Mouse (Mus musculus): ENCODE data around the gene Glrx. TPM values are rescaled to one million over a fixed set of nuclear protein-coding genes. Genes with fewer than 3 reads are reported as not detected.
A peak's percentile ranks its signal among the peaks of the same experiment; 100 is the strongest.

Glrx gene
- polyA plus RNA-seq (2015; fragmentation: Nextera tagmentation; extraction: Ambion mirVana): 102 and 131 TPM in 2 replicates

DNA sequence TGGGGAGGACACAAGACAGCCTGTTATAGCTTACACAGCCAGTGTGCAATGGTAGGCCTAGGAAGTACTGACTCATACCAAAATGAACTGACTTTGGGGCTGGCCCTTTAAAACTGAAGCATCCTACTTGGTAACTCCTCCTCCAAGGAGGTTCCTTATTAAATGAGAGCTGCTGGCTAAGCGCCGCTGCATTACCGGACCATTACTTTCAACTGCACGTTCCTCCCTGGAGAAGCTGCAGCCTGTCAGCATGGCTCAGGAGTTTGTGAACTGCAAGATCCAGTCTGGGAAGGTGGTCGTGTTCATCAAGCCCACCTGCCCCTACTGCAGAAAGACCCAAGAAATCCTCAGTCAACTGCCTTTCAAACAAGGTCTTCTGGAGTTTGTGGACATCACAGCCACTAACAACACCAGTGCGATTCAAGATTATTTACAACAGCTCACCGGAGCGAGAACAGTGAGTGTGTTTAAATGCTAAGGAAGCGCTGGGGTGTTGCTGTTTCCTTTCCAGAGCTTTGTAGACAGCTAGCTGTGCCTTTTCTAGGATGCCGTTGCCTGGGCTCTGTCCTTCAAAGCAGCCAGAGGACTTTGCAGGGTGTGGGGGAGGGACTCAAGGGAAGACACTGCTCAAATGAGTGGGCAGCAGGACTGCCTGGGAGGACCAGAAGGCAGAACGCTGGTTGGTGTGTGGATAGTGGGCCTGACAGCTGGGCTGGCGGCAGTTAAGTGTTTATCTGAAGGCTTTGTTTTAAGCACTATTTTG lies at the start of gene Glrx:
Glrx (plus strand) TSS at position 150 of the 763 bp plus-strand sequence.
- Histone ChIP-seq H3K36me3 (no peaks in the 10 kb centered on the region), H3K9ac (peak within 1 kb of the TSS; percentile 66), H3K27me3 (no peaks in the 10 kb centered on the region), H3K4me1 (replicated peaks) (peaks cover 35% of the 10 kb centered on the region), H3K27ac (peak within 1 kb of the TSS; percentile 95), H3K9me3 (replicated peaks) (no peaks in the 10 kb centered on the region), H3K4me3 (peak within 1 kb of the TSS; percentile 73), H3K4me2 (peak within 1 kb of the TSS; percentile 77)
- peak; percentile 87 for ATAC-seq (replicated peaks; ENCODE audit: insufficient number of reproducible peaks, insufficient read depth, low FRiP score, low read depth)
- WGBS: under 1% methylated on average over 12 of the region's 12 CpGs

DNA sequence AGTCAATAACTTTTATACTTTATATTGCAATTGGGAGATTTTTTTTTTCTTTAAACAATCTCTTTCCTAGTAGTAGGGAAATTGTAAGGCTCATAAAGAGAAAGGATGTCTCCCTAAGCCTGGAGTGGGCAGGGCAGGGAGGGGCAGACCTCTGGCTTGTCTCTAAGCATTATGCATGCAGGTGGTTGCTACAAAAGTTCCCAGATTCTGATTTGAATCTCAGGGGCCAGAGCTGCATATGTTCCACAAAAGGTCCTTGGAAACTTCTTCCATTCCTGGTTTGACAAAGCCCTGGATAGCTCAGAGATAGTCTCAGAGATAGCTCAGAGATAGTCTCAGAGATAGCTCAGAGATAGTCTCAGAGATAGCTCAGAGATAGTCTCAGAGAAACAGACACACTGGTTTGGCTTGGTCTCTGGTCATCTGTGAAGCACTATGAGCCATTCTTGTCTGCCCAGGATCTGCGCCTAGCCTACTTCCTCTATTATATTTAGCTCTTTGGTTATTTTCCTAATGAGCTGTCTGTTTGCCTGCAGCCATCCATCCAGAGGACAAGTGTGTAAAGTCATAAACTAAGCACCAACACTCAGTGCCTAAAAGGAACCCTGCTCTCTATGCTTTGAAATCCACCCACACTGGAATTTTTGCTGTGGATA lies 49.0 kb upstream of the Glrx start:
- ATAC-seq (replicated peaks; ENCODE audit: insufficient number of reproducible peaks, insufficient read depth, low FRiP score, low read depth): no peak
- Histone ChIP-seq H3K9ac (no peak overlapping the region), H3K4me3 (no peak overlapping the region), H3K4me1 (replicated peaks) (no peaks in the 10 kb centered on the region), H3K4me2 (no peak overlapping the region), H3K27ac (no peak overlapping the region), H3K9me3 (replicated peaks) (no peaks in the 10 kb centered on the region), H3K27me3 (no peaks in the 10 kb centered on the region), H3K36me3 (no peaks in the 10 kb centered on the region)
- 63% methylated on average over 1 of the region's 1 CpGs for WGBS

DNA sequence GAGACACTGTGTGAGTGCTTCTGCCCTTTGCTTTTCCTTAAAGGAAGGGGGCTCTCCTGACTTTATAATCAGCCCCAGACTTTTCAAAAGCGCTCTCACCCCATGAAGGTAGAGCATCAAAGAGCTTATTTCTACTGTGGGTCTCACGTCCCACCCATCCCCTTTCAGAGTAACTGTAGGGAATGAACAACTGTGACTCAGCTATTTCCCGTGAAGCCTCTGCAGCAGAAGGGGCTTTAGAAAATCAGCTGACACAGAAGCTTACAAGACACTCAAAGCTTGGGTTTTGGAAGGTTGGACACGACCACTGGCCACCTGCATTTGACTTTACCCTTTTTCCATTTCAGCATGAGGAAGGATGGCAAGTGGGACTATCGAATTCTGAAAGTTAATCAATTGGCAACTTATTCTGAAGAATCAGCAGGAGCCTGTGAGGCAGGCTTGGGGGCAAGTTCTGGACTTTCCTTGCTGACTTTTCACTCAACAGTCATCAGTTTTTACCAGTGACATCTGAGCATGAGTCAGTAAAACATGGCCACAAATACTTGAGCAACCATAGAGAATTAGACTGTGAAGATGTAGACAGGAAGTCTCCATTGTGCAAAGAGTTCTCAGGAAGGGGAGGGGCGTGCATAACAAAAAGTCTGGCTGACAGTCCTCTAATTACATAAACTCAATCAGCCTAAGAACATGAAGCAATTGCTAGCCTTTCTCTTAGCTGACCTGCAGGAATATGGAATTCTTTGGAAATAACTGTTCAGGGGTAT lies 45.6 kb upstream of the Glrx start:
- Histone ChIP-seq H3K4me2 (no peak overlapping the region), H3K9me3 (replicated peaks) (no peaks in the 10 kb centered on the region), H3K4me3 (no peak overlapping the region), H3K27ac (no peak overlapping the region), H3K4me1 (replicated peaks) (peaks cover 6% of the 10 kb centered on the region; the same call in 1 of the 2 replicates), H3K9ac (no peak overlapping the region), H3K36me3 (no peaks in the 10 kb centered on the region), H3K27me3 (no peaks in the 10 kb centered on the region)
- no peak for ATAC-seq (replicated peaks; ENCODE audit: insufficient number of reproducible peaks, insufficient read depth, low FRiP score, low read depth)
- WGBS: 64% methylated on average over 6 of the region's 6 CpGs

DNA sequence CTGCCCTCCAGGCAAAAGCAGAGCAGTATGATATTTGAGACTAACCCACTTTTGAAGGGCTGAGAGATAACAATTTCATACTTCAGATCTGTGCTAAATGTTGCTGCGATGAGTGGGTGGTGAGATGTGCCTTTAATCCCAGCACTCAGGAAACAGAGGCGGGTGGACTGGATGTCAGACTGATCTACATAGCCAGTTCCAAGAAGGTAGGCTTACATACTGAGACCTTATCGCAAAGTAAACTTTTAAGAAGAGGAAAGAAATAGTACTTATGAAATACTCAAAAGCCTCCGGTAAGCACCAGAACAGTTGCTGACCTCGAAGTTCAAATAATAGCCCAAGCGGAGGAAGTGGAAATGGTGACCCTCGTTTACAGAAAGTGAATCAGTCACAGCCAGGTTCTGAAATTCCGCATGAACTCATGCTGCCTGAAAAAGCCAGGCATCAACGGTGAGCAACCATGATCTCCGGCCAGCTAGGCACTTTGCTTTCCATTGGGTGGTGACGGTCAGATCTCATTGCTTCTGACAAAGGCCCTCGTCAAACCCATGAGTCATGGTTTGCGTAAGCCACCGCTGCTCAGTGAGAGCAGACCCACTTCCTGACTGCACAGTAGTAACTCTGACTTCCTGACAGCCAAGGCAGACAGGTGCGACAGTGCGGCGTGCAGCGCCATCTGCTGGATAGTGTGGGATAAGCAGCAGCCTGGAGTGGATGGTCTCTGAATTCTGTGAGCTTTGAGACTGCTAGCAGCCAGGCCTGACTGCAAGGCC lies 42.1 kb upstream of the Glrx start:
- Histone ChIP-seq H3K4me1 (replicated peaks) (peaks cover 6% of the 10 kb centered on the region; the same call in 1 of the 2 replicates), H3K36me3 (no peaks in the 10 kb centered on the region), H3K4me3 (peak overlapping the region; percentile 44), H3K27me3 (no peaks in the 10 kb centered on the region), H3K9ac (peak overlapping the region; percentile 36), H3K4me2 (peak overlapping the region; percentile 66), H3K27ac (peak overlapping the region; percentile 23; the same call in 1 of the 2 replicates), H3K9me3 (replicated peaks) (no peaks in the 10 kb centered on the region)
- peak; percentile 96 for ATAC-seq (replicated peaks; ENCODE audit: insufficient number of reproducible peaks, insufficient read depth, low FRiP score, low read depth)
- 11% methylated on average over 18 of the region's 18 CpGs for WGBS

DNA sequence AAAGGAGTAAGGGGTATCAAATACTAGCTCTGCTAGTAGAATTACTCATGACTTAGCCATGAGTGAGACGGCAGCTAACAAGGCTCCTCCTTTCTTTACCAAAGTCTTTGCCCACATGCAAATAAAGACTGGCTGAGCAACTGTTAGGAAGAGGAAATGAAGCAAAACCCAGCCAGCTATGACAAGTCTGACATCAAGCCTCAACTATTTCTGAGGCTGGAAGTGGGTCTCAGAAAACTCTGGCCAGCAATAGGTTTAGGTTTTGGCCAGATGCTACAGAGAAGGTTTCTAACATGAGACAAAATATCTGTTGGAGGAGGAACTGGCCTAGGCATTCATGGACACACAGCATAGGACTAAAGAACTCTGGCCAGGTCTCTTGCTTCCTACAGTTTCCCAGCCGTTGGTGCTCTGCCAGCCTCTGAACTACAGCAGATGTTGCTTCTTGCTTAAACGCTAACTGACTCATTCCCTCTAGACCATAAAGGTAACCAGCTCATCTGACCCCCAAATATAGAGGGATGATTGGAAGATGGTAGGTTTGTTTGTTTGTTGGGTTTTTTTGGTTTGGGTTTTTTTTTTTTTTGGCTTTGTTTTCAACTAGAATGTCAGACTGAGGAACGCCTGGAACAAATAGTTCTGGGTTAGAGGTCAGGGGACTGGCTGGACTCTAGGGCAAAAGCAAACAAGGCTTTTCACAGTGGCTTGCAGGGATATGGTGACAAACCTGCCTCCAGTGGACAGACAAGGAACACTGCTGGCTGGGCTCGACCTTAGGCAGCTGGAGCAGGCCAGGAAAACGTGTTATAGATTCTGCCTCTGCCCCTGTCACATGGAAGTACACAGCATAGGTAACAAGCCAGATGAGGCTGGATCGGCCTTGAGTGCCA lies 41.0 kb upstream of the Glrx start:
- Histone ChIP-seq H3K4me2 (no peak overlapping the region), H3K4me1 (replicated peaks) (peaks cover 6% of the 10 kb centered on the region; the same call in 1 of the 2 replicates), H3K4me3 (no peak overlapping the region), H3K27ac (no peak overlapping the region), H3K9me3 (replicated peaks) (no peaks in the 10 kb centered on the region), H3K9ac (no peak overlapping the region), H3K36me3 (no peaks in the 10 kb centered on the region), H3K27me3 (no peaks in the 10 kb centered on the region)
- 66% methylated on average over 7 of the region's 7 CpGs for WGBS
- no peak for ATAC-seq (replicated peaks; ENCODE audit: insufficient number of reproducible peaks, insufficient read depth, low FRiP score, low read depth)

DNA sequence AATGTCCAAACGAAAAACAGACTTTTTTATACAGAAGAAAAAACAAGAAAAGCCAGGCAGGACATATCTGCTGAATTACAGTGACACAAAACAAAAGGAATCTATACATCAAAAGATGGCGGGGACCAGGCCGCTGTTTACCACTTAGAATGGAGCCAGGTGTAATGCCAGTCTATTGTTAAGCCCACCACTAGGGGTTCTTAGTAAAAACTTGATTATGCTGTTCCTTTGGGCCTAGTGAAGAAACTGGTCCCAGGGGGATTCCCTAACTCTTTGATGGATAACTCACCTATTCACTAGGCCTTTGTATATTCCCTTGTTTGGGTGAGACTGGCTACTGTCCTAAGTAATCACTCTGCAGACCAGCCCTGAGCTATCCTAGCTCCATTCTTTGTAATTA lies 40.2 kb upstream of the Glrx start:
- no peak overlapping the region for H3K4me3 ChIP-seq
- H3K9ac ChIP-seq: no peak overlapping the region
- ATAC-seq (replicated peaks; ENCODE audit: insufficient number of reproducible peaks, insufficient read depth, low FRiP score, low read depth): no peak
- H3K27ac ChIP-seq: no peak overlapping the region
- H3K9me3 ChIP-seq (replicated peaks): no peaks in the 10 kb centered on the region
- H3K27me3 ChIP-seq: no peaks in the 10 kb centered on the region
- H3K4me2 ChIP-seq: no peak overlapping the region
- 81% methylated on average over 3 of the region's 3 CpGs for WGBS
- peaks cover 6% of the 10 kb centered on the region; the same call in 1 of the 2 replicates for H3K4me1 ChIP-seq (replicated peaks)
- H3K36me3 ChIP-seq: no peaks in the 10 kb centered on the region

DNA sequence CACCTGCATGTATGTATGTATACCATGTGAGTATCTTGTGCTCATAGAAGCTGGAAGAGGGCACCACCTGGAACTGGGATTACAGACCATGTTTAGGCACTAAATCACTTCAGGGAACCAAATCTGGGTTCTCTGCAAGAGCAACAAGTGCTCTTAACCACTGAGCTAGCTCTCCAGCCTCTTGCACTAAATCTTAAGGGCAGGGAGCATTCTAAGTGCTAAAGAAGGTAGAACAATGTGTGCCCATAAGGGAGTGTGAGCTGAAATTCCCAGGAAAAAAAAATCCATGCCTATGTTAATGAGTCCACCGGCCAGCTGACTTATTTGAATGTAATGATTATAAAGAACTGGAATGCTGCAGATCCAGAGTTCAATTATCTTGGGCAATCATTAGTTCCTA lies 31.7 kb upstream of the Glrx start:
- WGBS: 88% methylated on average over 1 of the region's 1 CpGs
- Histone ChIP-seq H3K27me3 (no peaks in the 10 kb centered on the region), H3K9ac (no peak overlapping the region), H3K9me3 (replicated peaks) (no peaks in the 10 kb centered on the region), H3K4me3 (no peak overlapping the region), H3K27ac (no peak overlapping the region), H3K36me3 (no peaks in the 10 kb centered on the region), H3K4me2 (no peak overlapping the region), H3K4me1 (replicated peaks) (no peaks in the 10 kb centered on the region)
- no peak for ATAC-seq (replicated peaks; ENCODE audit: insufficient number of reproducible peaks, insufficient read depth, low FRiP score, low read depth)

DNA sequence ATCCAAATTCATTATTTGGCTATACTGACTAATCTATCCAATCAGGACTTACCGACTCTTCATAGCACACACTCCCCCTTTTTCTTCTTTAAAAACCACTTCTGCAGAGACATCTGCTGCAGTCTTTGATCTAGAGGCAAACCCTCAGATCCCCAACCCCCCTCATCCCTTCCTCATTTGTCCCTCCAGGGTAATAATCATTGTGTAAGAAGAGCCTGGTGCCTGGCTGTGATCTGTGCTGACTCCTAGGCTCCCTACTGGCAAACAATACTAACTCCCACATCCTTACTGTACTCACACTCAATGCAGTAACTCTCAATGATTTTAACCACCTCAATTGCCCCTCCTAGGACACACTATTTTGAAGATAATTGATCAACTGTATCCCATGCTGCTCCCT lies 29.7 kb upstream of the Glrx start:
- H3K27me3 ChIP-seq: no peaks in the 10 kb centered on the region
- H3K4me2 ChIP-seq: no peak overlapping the region
- no peaks in the 10 kb centered on the region for H3K4me1 ChIP-seq (replicated peaks)
- 68% methylated on average over 1 of the region's 1 CpGs for WGBS
- H3K9ac ChIP-seq: no peak overlapping the region
- no peak overlapping the region for H3K27ac ChIP-seq
- H3K9me3 ChIP-seq (replicated peaks): no peaks in the 10 kb centered on the region
- no peaks in the 10 kb centered on the region for H3K36me3 ChIP-seq
- H3K4me3 ChIP-seq: no peak overlapping the region
- ATAC-seq (replicated peaks; ENCODE audit: insufficient number of reproducible peaks, insufficient read depth, low FRiP score, low read depth): no peak

DNA sequence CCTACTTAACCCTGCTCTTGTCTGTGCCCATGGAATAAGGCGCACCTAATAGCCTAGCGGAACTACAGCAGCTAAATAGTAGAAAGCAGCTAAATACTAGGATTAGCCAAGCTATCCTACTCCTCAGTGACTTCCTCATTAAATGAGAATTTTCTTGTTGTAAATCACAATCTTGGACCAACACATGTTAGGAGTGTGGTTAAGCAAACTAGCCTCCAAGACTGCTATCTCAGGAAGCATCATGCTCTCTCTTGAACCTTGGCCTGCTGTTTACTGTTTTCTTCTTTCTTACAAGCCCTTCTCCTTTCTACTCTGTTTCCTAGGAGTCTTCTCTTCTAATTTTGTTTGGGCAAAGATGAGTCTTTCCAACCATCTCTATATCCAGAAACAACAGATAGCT lies 22.5 kb upstream of the Glrx start:
- H3K4me3 ChIP-seq: no peak overlapping the region
- WGBS: 97% methylated on average over 2 of the region's 2 CpGs
- no peak overlapping the region for H3K27ac ChIP-seq
- no peak overlapping the region for H3K4me2 ChIP-seq
- no peaks in the 10 kb centered on the region for H3K27me3 ChIP-seq
- no peaks in the 10 kb centered on the region for H3K36me3 ChIP-seq
- no peak overlapping the region for H3K9ac ChIP-seq
- ATAC-seq (replicated peaks; ENCODE audit: insufficient number of reproducible peaks, insufficient read depth, low FRiP score, low read depth): no peak
- no peaks in the 10 kb centered on the region for H3K9me3 ChIP-seq (replicated peaks)
- H3K4me1 ChIP-seq (replicated peaks): no peaks in the 10 kb centered on the region

DNA sequence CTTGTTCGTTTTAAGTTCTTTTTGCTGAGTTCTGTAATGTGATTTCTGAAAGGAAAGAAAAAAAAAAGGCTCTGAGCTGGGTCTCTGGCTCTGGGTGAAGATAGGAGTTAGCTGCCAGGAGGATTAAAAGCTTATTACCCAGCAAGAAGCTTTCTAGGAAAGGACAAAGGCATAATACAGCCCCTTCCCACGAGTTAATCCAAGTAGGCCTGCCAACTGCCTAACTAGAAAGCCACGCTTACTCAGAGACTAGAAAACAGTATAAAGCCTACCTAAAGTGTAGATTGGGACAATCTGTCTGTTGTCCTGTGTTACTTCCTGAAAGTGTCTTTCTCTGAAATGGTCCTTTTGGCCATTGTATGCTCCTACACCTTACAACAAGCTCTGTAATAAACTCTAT lies 21.2 kb upstream of the Glrx start:
- ATAC-seq (replicated peaks; ENCODE audit: insufficient number of reproducible peaks, insufficient read depth, low FRiP score, low read depth): no peak
- Histone ChIP-seq H3K4me1 (replicated peaks) (no peaks in the 10 kb centered on the region), H3K4me2 (no peak overlapping the region), H3K9ac (no peak overlapping the region), H3K27ac (no peak overlapping the region), H3K36me3 (no peaks in the 10 kb centered on the region), H3K27me3 (no peaks in the 10 kb centered on the region), H3K9me3 (replicated peaks) (no peaks in the 10 kb centered on the region), H3K4me3 (no peak overlapping the region)
- 62% methylated on average over 3 of the region's 3 CpGs for WGBS
